Mouse (Mus musculus) small intestine, adult 2 months (tissue): ENCODE data around the gene Palm.

Experiments
- CTCF ChIP-seq: fragments of 200-500 bp; IDR thresholded peaks from 2 replicates; pipeline ENCODE4 v1.5.1; 2012; ENCODE audit warnings: low read depth, mild to moderate bottlenecking, control low read depth, inconsistent platforms, low read length, moderate library complexity, mixed read lengths; ENCODE audit not compliant: insufficient replicate concordance, insufficient read length; ENCODE audit errors: extremely low read depth
- POLR2A ChIP-seq: fragments of 200-500 bp; IDR thresholded peaks from 2 replicates; pipeline ENCODE4 v1.6.1; 2012; ENCODE audit warnings: low read depth, mild to moderate bottlenecking, control low read depth, inconsistent platforms, low read length, moderate library complexity

- no peak for TF ChIP-seq CTCF
- no peak; the same call in 1 of the 2 replicates for TF ChIP-seq POLR2A
Measured at GRCm38 (mm10) chr10:79853392-79853791, 60.0 kb downstream of the Palm start.
